Mouse (Mus musculus): Measurements from ENCODE around the gene Lap3. TPM values are rescaled to one million over a fixed set of nuclear protein-coding genes. Genes with fewer than 3 reads are reported as not detected.

The Lap3 gene
- polyA plus RNA-seq, 1 experiment from 2014 or later = 85.8 TPM

DNA sequence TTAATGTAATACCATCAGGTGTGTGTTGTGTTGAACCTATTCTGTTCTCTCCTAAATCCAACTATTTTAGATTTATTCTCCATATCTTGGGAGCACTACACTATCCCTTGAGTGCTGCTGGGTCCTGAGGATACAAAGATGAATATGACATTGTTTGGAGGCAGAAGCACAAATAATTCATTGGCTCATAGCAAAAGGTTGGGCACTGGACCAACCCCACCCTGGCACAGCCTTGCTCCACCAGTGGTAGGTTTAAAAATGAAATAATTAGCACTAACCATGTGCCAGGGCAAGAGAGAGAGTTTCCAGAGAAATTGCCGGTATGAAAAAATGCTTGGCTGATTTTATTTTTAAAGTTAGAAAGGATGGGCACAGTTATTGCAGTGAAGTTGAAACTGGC lies 19.7 kb upstream of the Lap3 start:
- Histone ChIP-seq H3K9me3 (ENCODE audit: control insufficient read depth, low read length) (no peaks in the 10 kb centered on the region), H3K27me3 (ENCODE audit: control insufficient read depth, insufficient read depth, low read length) (no peaks in the 10 kb centered on the region), H3K27ac (ENCODE audit: low read depth, low read length) (no peak overlapping the region), H3K4me3 (ENCODE audit: low read depth, low read length) (no peak overlapping the region), H3K36me3 (ENCODE audit: control insufficient read depth, insufficient read depth, low read length) (no peaks in the 10 kb centered on the region), H3K4me2 (no peak overlapping the region), H3K4me1 (ENCODE audit: control insufficient read depth, insufficient read depth, low read length) (no peaks in the 10 kb centered on the region), H3K9ac (ENCODE audit: low read length) (no peak overlapping the region)
- DNase-seq (ENCODE audit: low spot score, missing footprints) (no peak), ATAC-seq (ENCODE audit: low FRiP score) (no peak)
- WGBS = 87% methylated on average over 1 of the region's 1 CpGs

DNA sequence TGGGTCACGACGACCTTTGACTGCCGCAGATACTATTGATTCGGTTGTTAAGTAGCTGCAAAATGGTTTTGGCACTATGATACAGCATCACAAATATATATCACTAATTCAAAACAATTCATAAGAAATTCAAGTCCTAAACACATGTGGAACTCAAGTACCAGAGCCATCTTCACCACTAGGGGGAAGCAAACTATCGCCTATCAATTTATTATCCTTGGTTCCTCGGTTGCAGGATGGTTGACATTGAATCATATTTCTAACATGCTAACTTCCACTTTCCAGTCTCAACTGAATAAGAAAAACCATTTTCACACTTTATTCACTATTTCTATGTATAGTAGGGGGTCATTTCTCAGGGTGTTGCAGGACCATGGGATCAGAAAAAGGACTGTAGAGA lies 19.0 kb upstream of the Lap3 start:
- no peaks in the 10 kb centered on the region for H3K27me3 ChIP-seq (ENCODE audit: control insufficient read depth, insufficient read depth, low read length)
- no peaks in the 10 kb centered on the region for H3K4me1 ChIP-seq (ENCODE audit: control insufficient read depth, insufficient read depth, low read length)
- H3K4me3 ChIP-seq (ENCODE audit: low read depth, low read length) = no peak overlapping the region
- no peak overlapping the region for H3K4me2 ChIP-seq
- DNase-seq (ENCODE audit: low spot score, missing footprints) (peak; percentile 94), ATAC-seq (ENCODE audit: low FRiP score) (peak; percentile 55)
- WGBS = 32% methylated on average over 6 of the region's 6 CpGs
- no peak overlapping the region for H3K27ac ChIP-seq (ENCODE audit: low read depth, low read length)
- no peaks in the 10 kb centered on the region for H3K9me3 ChIP-seq (ENCODE audit: control insufficient read depth, low read length)
- H3K36me3 ChIP-seq (ENCODE audit: control insufficient read depth, insufficient read depth, low read length) = no peaks in the 10 kb centered on the region
- H3K9ac ChIP-seq (ENCODE audit: low read length) = no peak overlapping the region

DNA sequence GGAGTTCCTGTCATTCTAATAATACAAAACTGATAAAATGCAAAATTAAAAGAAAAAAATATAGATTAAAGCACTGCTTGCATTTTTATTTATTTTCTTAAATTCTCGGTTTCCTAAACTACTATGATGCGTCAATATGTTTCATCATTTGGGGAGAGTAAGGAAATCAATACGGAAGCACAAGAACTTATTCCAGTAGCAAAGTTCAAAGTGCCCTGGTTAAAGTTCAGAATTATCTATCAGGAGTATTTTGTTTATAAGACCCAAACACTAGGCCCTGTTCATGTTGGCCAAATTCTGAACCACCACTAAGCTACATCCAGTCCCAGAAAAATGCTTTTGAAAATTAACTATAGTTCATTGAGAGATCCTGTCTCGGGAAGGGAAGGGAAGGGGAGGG lies 18.4 kb upstream of the Lap3 start:
- no peak overlapping the region for H3K4me3 ChIP-seq (ENCODE audit: low read depth, low read length)
- no peak overlapping the region for H3K4me2 ChIP-seq
- H3K9me3 ChIP-seq (ENCODE audit: control insufficient read depth, low read length) = no peaks in the 10 kb centered on the region
- no peak overlapping the region for H3K9ac ChIP-seq (ENCODE audit: low read length)
- ATAC-seq (ENCODE audit: low FRiP score) (no peak), DNase-seq (ENCODE audit: low spot score, missing footprints) (no peak)
- H3K27ac ChIP-seq (ENCODE audit: low read depth, low read length) = no peak overlapping the region
- H3K36me3 ChIP-seq (ENCODE audit: control insufficient read depth, insufficient read depth, low read length) = no peaks in the 10 kb centered on the region
- 82% methylated on average over 3 of the region's 4 CpGs for WGBS
- H3K4me1 ChIP-seq (ENCODE audit: control insufficient read depth, insufficient read depth, low read length) = no peaks in the 10 kb centered on the region
- no peaks in the 10 kb centered on the region for H3K27me3 ChIP-seq (ENCODE audit: control insufficient read depth, insufficient read depth, low read length)

DNA sequence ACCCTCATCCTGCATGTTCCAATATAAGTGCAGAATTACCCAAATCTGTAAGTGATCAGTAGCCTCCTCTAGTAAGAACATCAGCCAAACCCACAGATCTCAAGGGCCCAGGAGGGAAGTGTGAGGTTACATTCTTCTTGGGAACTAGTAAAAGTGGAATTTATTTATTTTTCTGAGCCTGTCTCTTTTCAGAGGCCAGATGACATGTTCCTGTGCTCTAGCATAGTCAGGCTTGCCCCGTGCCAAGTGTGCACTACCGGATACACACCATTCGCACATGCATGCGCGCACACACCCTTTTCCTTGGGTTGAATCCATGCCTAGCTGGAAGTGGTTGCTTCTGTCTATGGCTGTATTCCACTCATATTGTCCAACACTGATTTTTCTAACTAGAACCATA lies 17.4 kb upstream of the Lap3 start:
- DNase-seq (ENCODE audit: low spot score, missing footprints) (no peak), ATAC-seq (ENCODE audit: low FRiP score) (no peak)
- H3K36me3 ChIP-seq (ENCODE audit: control insufficient read depth, insufficient read depth, low read length) = no peaks in the 10 kb centered on the region
- no peak overlapping the region for H3K27ac ChIP-seq (ENCODE audit: low read depth, low read length)
- no peak overlapping the region for H3K9ac ChIP-seq (ENCODE audit: low read length)
- H3K4me2 ChIP-seq = no peak overlapping the region
- no peaks in the 10 kb centered on the region for H3K9me3 ChIP-seq (ENCODE audit: control insufficient read depth, low read length)
- H3K4me3 ChIP-seq (ENCODE audit: low read depth, low read length) = no peak overlapping the region
- no peaks in the 10 kb centered on the region for H3K4me1 ChIP-seq (ENCODE audit: control insufficient read depth, insufficient read depth, low read length)
- no peaks in the 10 kb centered on the region for H3K27me3 ChIP-seq (ENCODE audit: control insufficient read depth, insufficient read depth, low read length)
- 95% methylated on average over 5 of the region's 5 CpGs for WGBS

DNA sequence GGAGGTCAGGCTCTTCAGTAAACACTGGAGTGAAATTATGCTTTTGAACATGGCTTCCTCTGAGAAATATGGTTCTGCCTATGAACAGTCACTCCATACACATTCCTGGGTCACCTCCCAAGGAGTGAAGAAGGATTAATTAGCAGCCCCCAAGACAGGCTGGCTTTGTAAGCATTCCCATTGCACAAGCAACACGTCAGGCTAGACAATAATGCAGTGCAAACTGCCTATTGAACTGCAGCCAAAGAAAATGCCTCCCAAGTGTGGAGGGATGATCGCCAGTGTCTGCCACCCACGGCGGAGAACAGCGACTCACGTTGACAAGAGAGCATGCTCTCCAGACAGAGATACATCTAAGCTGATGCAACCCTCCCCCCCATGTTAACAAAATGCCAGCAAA lies 16.9 kb upstream of the Lap3 start:
- WGBS = 52% methylated on average over 6 of the region's 6 CpGs
- ATAC-seq (ENCODE audit: low FRiP score) = no peak

DNA sequence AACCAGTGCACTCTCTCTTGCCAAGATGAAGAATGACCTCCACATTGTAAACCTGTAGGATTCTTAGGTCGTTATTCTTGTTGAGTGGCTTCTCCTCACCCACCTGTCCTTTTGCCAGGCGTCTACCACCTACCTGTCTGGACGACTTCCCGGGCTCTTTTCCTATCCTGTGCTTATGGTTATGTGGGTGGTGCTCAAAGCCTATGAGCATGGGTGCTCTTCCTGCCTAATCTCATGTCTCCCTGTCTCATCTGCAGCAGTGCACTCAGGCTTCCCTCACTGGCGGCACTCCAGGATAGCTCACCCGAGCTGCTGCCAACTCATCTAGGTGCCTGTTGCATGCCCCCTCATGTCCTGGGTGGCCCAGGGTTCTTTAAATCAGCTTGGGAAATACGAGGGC lies 15.6 kb upstream of the Lap3 start:
- ATAC-seq (ENCODE audit: low FRiP score) (no peak), DNase-seq (ENCODE audit: low spot score, missing footprints) (no peak)
- Histone ChIP-seq H3K4me2 (no peak overlapping the region), H3K4me3 (ENCODE audit: low read depth, low read length) (no peak overlapping the region), H3K27ac (ENCODE audit: low read depth, low read length) (no peak overlapping the region), H3K36me3 (ENCODE audit: control insufficient read depth, insufficient read depth, low read length) (no peaks in the 10 kb centered on the region), H3K4me1 (ENCODE audit: control insufficient read depth, insufficient read depth, low read length) (no peaks in the 10 kb centered on the region), H3K27me3 (ENCODE audit: control insufficient read depth, insufficient read depth, low read length) (no peaks in the 10 kb centered on the region), H3K9ac (ENCODE audit: low read length) (no peak overlapping the region), H3K9me3 (ENCODE audit: control insufficient read depth, low read length) (no peaks in the 10 kb centered on the region)
- WGBS = 77% methylated on average over 7 of the region's 7 CpGs

More for the DNA sequence above, 16.9 kb upstream of the Lap3 start:
- H3K36me3 ChIP-seq (ENCODE audit: control insufficient read depth, insufficient read depth, low read length) = no peaks in the 10 kb centered on the region
- peak overlapping the region; percentile 16; the same call in 1 of the 2 replicates for H3K9ac ChIP-seq (ENCODE audit: low read length)
- no peaks in the 10 kb centered on the region for H3K4me1 ChIP-seq (ENCODE audit: control insufficient read depth, insufficient read depth, low read length)
- no peak for DNase-seq (ENCODE audit: low spot score, missing footprints)
- H3K9me3 ChIP-seq (ENCODE audit: control insufficient read depth, low read length) = no peaks in the 10 kb centered on the region
- H3K4me3 ChIP-seq (ENCODE audit: low read depth, low read length) = no peak overlapping the region
- no peak overlapping the region for H3K4me2 ChIP-seq
- no peak overlapping the region for H3K27ac ChIP-seq (ENCODE audit: low read depth, low read length)
- H3K27me3 ChIP-seq (ENCODE audit: control insufficient read depth, insufficient read depth, low read length) = no peaks in the 10 kb centered on the region

DNA sequence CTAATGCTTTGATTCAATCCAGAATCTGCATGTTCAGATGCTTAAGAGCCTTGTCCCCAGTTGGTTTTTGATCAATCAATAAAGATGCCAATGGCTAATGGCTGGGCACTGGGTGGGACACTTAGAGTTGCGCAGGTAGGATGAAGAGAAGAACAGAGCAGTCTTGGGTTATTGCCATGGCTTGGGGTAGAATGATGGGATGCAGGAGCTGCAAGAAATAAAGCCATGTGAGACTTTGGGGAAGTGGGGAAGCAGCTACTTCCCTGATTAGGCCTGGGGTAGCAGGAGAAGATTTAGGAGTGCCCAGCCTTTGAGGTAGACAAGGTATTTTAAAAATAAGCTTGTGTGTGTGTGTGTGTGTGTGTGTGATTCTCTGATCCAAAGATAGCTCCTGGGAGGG lies 13.1 kb upstream of the Lap3 start:
- no peaks in the 10 kb centered on the region for H3K27me3 ChIP-seq (ENCODE audit: control insufficient read depth, insufficient read depth, low read length)
- H3K9me3 ChIP-seq (ENCODE audit: control insufficient read depth, low read length) = no peaks in the 10 kb centered on the region
- WGBS = 87% methylated on average over 1 of the region's 1 CpGs
- no peaks in the 10 kb centered on the region for H3K36me3 ChIP-seq (ENCODE audit: control insufficient read depth, insufficient read depth, low read length)
- no peak overlapping the region for H3K4me3 ChIP-seq (ENCODE audit: low read depth, low read length)
- H3K4me2 ChIP-seq = no peak overlapping the region
- no peak overlapping the region for H3K27ac ChIP-seq (ENCODE audit: low read depth, low read length)
- no peak for ATAC-seq (ENCODE audit: low FRiP score)
- no peak for DNase-seq (ENCODE audit: low spot score, missing footprints)
- no peaks in the 10 kb centered on the region for H3K4me1 ChIP-seq (ENCODE audit: control insufficient read depth, insufficient read depth, low read length)
- no peak overlapping the region for H3K9ac ChIP-seq (ENCODE audit: low read length)

DNA sequence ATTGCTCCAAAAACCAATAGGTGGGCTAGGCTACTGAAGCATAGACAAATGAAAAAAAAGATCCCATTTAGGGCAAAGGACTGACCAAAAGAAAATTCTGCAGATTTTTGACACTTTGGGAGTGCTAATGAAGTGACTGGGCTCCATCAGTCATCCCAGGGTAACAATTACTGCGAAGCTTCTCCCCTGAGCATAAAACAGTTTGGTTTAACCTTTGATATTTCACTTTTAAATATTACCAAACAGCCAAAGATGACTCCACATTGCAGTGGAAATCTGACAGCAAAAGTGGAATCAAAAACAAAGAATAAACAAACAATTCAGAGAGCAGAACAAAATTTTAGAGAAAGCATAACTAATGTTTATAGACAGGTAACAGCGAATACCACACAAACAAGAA lies 12.0 kb upstream of the Lap3 start:
- Histone ChIP-seq H3K9ac (ENCODE audit: low read length) (no peak overlapping the region), H3K4me3 (ENCODE audit: low read depth, low read length) (no peak overlapping the region), H3K4me2 (no peak overlapping the region), H3K27me3 (ENCODE audit: control insufficient read depth, insufficient read depth, low read length) (no peaks in the 10 kb centered on the region), H3K9me3 (ENCODE audit: control insufficient read depth, low read length) (no peaks in the 10 kb centered on the region), H3K36me3 (ENCODE audit: control insufficient read depth, insufficient read depth, low read length) (no peaks in the 10 kb centered on the region), H3K4me1 (ENCODE audit: control insufficient read depth, insufficient read depth, low read length) (no peaks in the 10 kb centered on the region), H3K27ac (ENCODE audit: low read depth, low read length) (no peak overlapping the region)
- DNase-seq (ENCODE audit: low spot score, missing footprints) (no peak), ATAC-seq (ENCODE audit: low FRiP score) (no peak)
- 85% methylated on average over 2 of the region's 2 CpGs for WGBS

DNA sequence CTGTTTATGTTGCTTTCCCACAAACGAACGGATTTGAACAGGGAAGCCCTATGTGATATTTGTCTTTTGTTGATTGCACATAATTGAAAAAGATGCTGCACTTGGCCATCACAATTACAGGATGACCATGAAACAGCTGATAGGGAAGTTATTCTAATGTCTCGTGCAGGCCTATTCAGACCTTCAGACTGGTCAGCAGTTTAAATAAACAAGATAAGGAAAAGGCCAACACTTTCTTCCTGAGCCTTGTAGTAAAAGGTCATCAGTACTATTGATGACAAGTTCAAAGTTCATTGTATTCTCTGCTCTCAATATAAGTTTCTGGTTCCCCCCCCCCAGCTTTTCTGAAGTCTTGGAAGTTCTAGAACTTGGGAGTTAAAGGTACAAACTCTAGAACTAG lies 10.6 kb upstream of the Lap3 start:
- no peak overlapping the region for H3K4me2 ChIP-seq
- no peak overlapping the region for H3K9ac ChIP-seq (ENCODE audit: low read length)
- H3K9me3 ChIP-seq (ENCODE audit: control insufficient read depth, low read length) = no peaks in the 10 kb centered on the region
- H3K36me3 ChIP-seq (ENCODE audit: control insufficient read depth, insufficient read depth, low read length) = no peaks in the 10 kb centered on the region
- no peak overlapping the region for H3K4me3 ChIP-seq (ENCODE audit: low read depth, low read length)
- ATAC-seq (ENCODE audit: low FRiP score) (no peak), DNase-seq (ENCODE audit: low spot score, missing footprints) (no peak)
- H3K27me3 ChIP-seq (ENCODE audit: control insufficient read depth, insufficient read depth, low read length) = no peaks in the 10 kb centered on the region
- H3K4me1 ChIP-seq (ENCODE audit: control insufficient read depth, insufficient read depth, low read length) = no peaks in the 10 kb centered on the region
- H3K27ac ChIP-seq (ENCODE audit: low read depth, low read length) = no peak overlapping the region
- WGBS = 77% methylated on average over 3 of the region's 3 CpGs

DNA sequence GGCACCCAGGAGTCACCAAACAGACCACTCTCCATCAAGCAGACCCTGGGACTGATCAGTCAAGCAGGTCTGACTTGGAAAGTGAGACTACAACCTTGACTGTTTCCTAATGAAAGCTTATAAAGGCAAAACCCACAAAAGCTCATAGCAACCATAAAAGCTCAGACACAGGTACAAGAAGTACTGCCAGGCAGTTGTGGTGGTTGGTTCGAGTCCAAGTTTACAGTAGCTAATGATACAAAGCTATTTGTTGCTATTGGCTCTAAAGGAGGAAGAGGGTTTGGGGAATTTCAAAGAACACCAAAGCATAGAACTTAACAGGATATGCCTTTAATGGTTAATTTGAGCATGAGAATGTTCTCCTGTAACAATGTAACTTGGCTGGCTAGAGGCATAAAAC lies 9.5 kb upstream of the Lap3 start:
- ATAC-seq (ENCODE audit: low FRiP score) (no peak), DNase-seq (ENCODE audit: low spot score, missing footprints) (no peak)
- no peak overlapping the region for H3K4me3 ChIP-seq (ENCODE audit: low read depth, low read length)
- no peak overlapping the region for H3K9ac ChIP-seq (ENCODE audit: low read length)
- no peaks in the 10 kb centered on the region for H3K36me3 ChIP-seq (ENCODE audit: control insufficient read depth, insufficient read depth, low read length)
- H3K27me3 ChIP-seq (ENCODE audit: control insufficient read depth, insufficient read depth, low read length) = no peaks in the 10 kb centered on the region
- no peaks in the 10 kb centered on the region for H3K4me1 ChIP-seq (ENCODE audit: control insufficient read depth, insufficient read depth, low read length)
- no peak overlapping the region for H3K27ac ChIP-seq (ENCODE audit: low read depth, low read length)
- H3K4me2 ChIP-seq = no peak overlapping the region
- WGBS = 86% methylated on average over 1 of the region's 1 CpGs
- H3K9me3 ChIP-seq (ENCODE audit: control insufficient read depth, low read length) = no peaks in the 10 kb centered on the region

Measured in midbrain, embryonic 11.5 days (tissue).